Mouse (Mus musculus): ENCODE data around the gene Gm10553. TPM values are rescaled to one million over a fixed set of nuclear protein-coding genes. Genes with fewer than 3 reads are reported as not detected.
"Not testable (repeated sequence)": the region's sequence is repeated elsewhere in the genome, so short reads cannot be mapped to it uniquely, and the experiment has no call there.

The Gm10553 gene
- polyA plus RNA-seq, 2 experiments = not detected

- not testable (repeated sequence) for H3K4me1 ChIP-seq (ENCODE audit: control insufficient read depth, insufficient read depth, low read length); H3K36me3 ChIP-seq (ENCODE audit: control insufficient read depth, insufficient read depth, low read length); H3K27ac ChIP-seq (replicated peaks; ENCODE audit: low read depth, low read length); DNase-seq (ENCODE audit: low spot score); ATAC-seq (ENCODE audit: low FRiP score, low read depth); H3K4me2 ChIP-seq (replicated peaks; ENCODE audit: low read depth, low read length, severe bottlenecking); H3K4me3 ChIP-seq (replicated peaks; ENCODE audit: low read length); H3K9ac ChIP-seq (ENCODE audit: low read depth, low read length, severe bottlenecking); H3K27me3 ChIP-seq (ENCODE audit: control insufficient read depth, insufficient read depth, low read length); H3K9me3 ChIP-seq (ENCODE audit: control insufficient read depth, low read length)
- WGBS = 91% methylated on average over 4 of the region's 4 CpGs
Measured at GRCm38 (mm10) chr1:85101754-85102153, 1.8 kb downstream of the Gm10553 start.

- not testable (repeated sequence) for H3K27ac ChIP-seq (replicated peaks; ENCODE audit: low read depth, low read length); H3K9me3 ChIP-seq (ENCODE audit: control insufficient read depth, low read length); ATAC-seq (ENCODE audit: low FRiP score, low read depth); H3K9ac ChIP-seq (ENCODE audit: low read depth, low read length, severe bottlenecking); H3K36me3 ChIP-seq (ENCODE audit: control insufficient read depth, insufficient read depth, low read length); H3K27me3 ChIP-seq (ENCODE audit: control insufficient read depth, insufficient read depth, low read length); H3K4me2 ChIP-seq (replicated peaks; ENCODE audit: low read depth, low read length, severe bottlenecking); DNase-seq (ENCODE audit: low spot score); H3K4me1 ChIP-seq (ENCODE audit: control insufficient read depth, insufficient read depth, low read length); H3K4me3 ChIP-seq (replicated peaks; ENCODE audit: low read length)
- whole genome bisulfite sequencing = 73% methylated on average over 3 of the region's 4 CpGs
Measured at GRCm38 (mm10) chr1:85105336-85105735, 5.4 kb downstream of the Gm10553 start.

- not testable (repeated sequence) for H3K27me3 ChIP-seq (ENCODE audit: control insufficient read depth, insufficient read depth, low read length); ATAC-seq (ENCODE audit: low FRiP score, low read depth); H3K4me1 ChIP-seq (ENCODE audit: control insufficient read depth, insufficient read depth, low read length); H3K36me3 ChIP-seq (ENCODE audit: control insufficient read depth, insufficient read depth, low read length); DNase-seq (ENCODE audit: low spot score); H3K27ac ChIP-seq (replicated peaks; ENCODE audit: low read depth, low read length); H3K9ac ChIP-seq (ENCODE audit: low read depth, low read length, severe bottlenecking); H3K9me3 ChIP-seq (ENCODE audit: control insufficient read depth, low read length); H3K4me3 ChIP-seq (replicated peaks; ENCODE audit: low read length); H3K4me2 ChIP-seq (replicated peaks; ENCODE audit: low read depth, low read length, severe bottlenecking)
- 73% methylated on average over 5 of the region's 6 CpGs for WGBS
Measured at GRCm38 (mm10) chr1:85106013-85106412, 6.0 kb downstream of the Gm10553 start.

- WGBS = no CpG with 5 or more reads among the region's 7 CpGs
- not testable (repeated sequence) for H3K27me3 ChIP-seq (ENCODE audit: control insufficient read depth, insufficient read depth, low read length); DNase-seq (ENCODE audit: low spot score); ATAC-seq (ENCODE audit: low FRiP score, low read depth); H3K4me3 ChIP-seq (replicated peaks; ENCODE audit: low read length); H3K4me2 ChIP-seq (replicated peaks; ENCODE audit: low read depth, low read length, severe bottlenecking); H3K9ac ChIP-seq (ENCODE audit: low read depth, low read length, severe bottlenecking); H3K36me3 ChIP-seq (ENCODE audit: control insufficient read depth, insufficient read depth, low read length); H3K4me1 ChIP-seq (ENCODE audit: control insufficient read depth, insufficient read depth, low read length); H3K9me3 ChIP-seq (ENCODE audit: control insufficient read depth, low read length); H3K27ac ChIP-seq (replicated peaks; ENCODE audit: low read depth, low read length)
Measured at GRCm38 (mm10) chr1:85109753-85110152, 9.8 kb downstream of the Gm10553 start, which contains the start of gene A530032D15Rik. TSS of gene A530032D15Rik (minus strand) at chr1:85109853.

- not testable (repeated sequence) for DNase-seq (ENCODE audit: low spot score); ATAC-seq (ENCODE audit: low FRiP score, low read depth); H3K36me3 ChIP-seq (ENCODE audit: control insufficient read depth, insufficient read depth, low read length); H3K4me1 ChIP-seq (ENCODE audit: control insufficient read depth, insufficient read depth, low read length); H3K4me2 ChIP-seq (replicated peaks; ENCODE audit: low read depth, low read length, severe bottlenecking); H3K4me3 ChIP-seq (replicated peaks; ENCODE audit: low read length); H3K9me3 ChIP-seq (ENCODE audit: control insufficient read depth, low read length); H3K27me3 ChIP-seq (ENCODE audit: control insufficient read depth, insufficient read depth, low read length); H3K27ac ChIP-seq (replicated peaks; ENCODE audit: low read depth, low read length); H3K9ac ChIP-seq (ENCODE audit: low read depth, low read length, severe bottlenecking)
- 84% methylated on average over 2 of the region's 3 CpGs for WGBS
Measured at GRCm38 (mm10) chr1:85110876-85111275, 10.9 kb downstream of the Gm10553 start.

GRCm38 (mm10) chr1:85111572-85111971 lies 11.6 kb downstream of the Gm10553 start:
- not testable (repeated sequence) for H3K9ac ChIP-seq (ENCODE audit: low read depth, low read length, severe bottlenecking); H3K4me3 ChIP-seq (replicated peaks; ENCODE audit: low read length); H3K27ac ChIP-seq (replicated peaks; ENCODE audit: low read depth, low read length); DNase-seq (ENCODE audit: low spot score); H3K9me3 ChIP-seq (ENCODE audit: control insufficient read depth, low read length); ATAC-seq (ENCODE audit: low FRiP score, low read depth); H3K4me1 ChIP-seq (ENCODE audit: control insufficient read depth, insufficient read depth, low read length); H3K36me3 ChIP-seq (ENCODE audit: control insufficient read depth, insufficient read depth, low read length); H3K27me3 ChIP-seq (ENCODE audit: control insufficient read depth, insufficient read depth, low read length); H3K4me2 ChIP-seq (replicated peaks; ENCODE audit: low read depth, low read length, severe bottlenecking)
- WGBS = 72% methylated on average over 9 of the region's 10 CpGs

- H3K4me3 ChIP-seq (replicated peaks; ENCODE audit: low read length); DNase-seq (ENCODE audit: low spot score); ATAC-seq (ENCODE audit: low FRiP score, low read depth); H3K9me3 ChIP-seq (ENCODE audit: control insufficient read depth, low read length); H3K4me2 ChIP-seq (replicated peaks; ENCODE audit: low read depth, low read length, severe bottlenecking); H3K9ac ChIP-seq (ENCODE audit: low read depth, low read length, severe bottlenecking); H3K4me1 ChIP-seq (ENCODE audit: control insufficient read depth, insufficient read depth, low read length); H3K27ac ChIP-seq (replicated peaks; ENCODE audit: low read depth, low read length); H3K36me3 ChIP-seq (ENCODE audit: control insufficient read depth, insufficient read depth, low read length); H3K27me3 ChIP-seq (ENCODE audit: control insufficient read depth, insufficient read depth, low read length): not testable (repeated sequence)
- 84% methylated on average over 7 of the region's 7 CpGs for WGBS
Measured at GRCm38 (mm10) chr1:85112266-85112665, 12.3 kb downstream of the Gm10553 start.

GRCm38 (mm10) chr1:85112889-85113288 lies 12.9 kb downstream of the Gm10553 start:
- H3K27me3 ChIP-seq (ENCODE audit: control insufficient read depth, insufficient read depth, low read length); H3K4me3 ChIP-seq (replicated peaks; ENCODE audit: low read length); H3K9ac ChIP-seq (ENCODE audit: low read depth, low read length, severe bottlenecking); H3K4me1 ChIP-seq (ENCODE audit: control insufficient read depth, insufficient read depth, low read length); H3K9me3 ChIP-seq (ENCODE audit: control insufficient read depth, low read length); DNase-seq (ENCODE audit: low spot score); H3K36me3 ChIP-seq (ENCODE audit: control insufficient read depth, insufficient read depth, low read length); H3K27ac ChIP-seq (replicated peaks; ENCODE audit: low read depth, low read length); H3K4me2 ChIP-seq (replicated peaks; ENCODE audit: low read depth, low read length, severe bottlenecking); ATAC-seq (ENCODE audit: low FRiP score, low read depth): not testable (repeated sequence)
- WGBS = 69% methylated on average over 2 of the region's 5 CpGs
